Mouse (Mus musculus) CH12.LX (cell line): ENCODE measurements around the gene Cd200r2. TPM values are rescaled to one million over a fixed set of nuclear protein-coding genes. Genes with fewer than 3 reads are reported as not detected.

Source experiments
- DNase-seq: peaks from one replicate; pipeline ENCODE4 v3.0.0-alpha.2; 2013; ENCODE audit errors: extremely low read depth
- H3K27ac ChIP-seq: 2 replicates; pipeline ENCODE4 v1.5.1; 2012; ENCODE audit warnings: low read depth, mild to moderate bottlenecking, control low read depth, moderate library complexity; ENCODE audit not compliant: insufficient read depth
- H3K27me3 ChIP-seq: replicated peaks from 2 replicates; pipeline ENCODE3; 2012; ENCODE audit warnings: inconsistent platforms
- H3K36me3 ChIP-seq, 2 experiments: replicated peaks in 1 of 2; 2 replicates each; pipeline versions ENCODE3 to v1.6.1; 2012; ENCODE audit warnings: inconsistent platforms in 1 of 2, low read length in 1 of 2, mild to moderate bottlenecking in 1 of 2, mixed read lengths in 1 of 2, moderate library complexity in 1 of 2; ENCODE audit not compliant: control insufficient read depth in 1 of 2, insufficient read depth in 1 of 2
- H3K4me1 ChIP-seq, 2 experiments: 2 replicates each; pipeline ENCODE4 v1.6.1; 2012; ENCODE audit warnings: inconsistent platforms in 1 of 2, moderate library complexity in 1 of 2; ENCODE audit not compliant: insufficient read depth in 2 of 2, control insufficient read depth in 1 of 2
- H3K4me2 ChIP-seq: 2 replicates; pipeline ENCODE4 v1.6.1; 2012; ENCODE audit warnings: low read depth, mild to moderate bottlenecking, control low read depth; ENCODE audit not compliant: poor library complexity, insufficient read depth, severe bottlenecking
- H3K4me3 ChIP-seq, 3 experiments: fragments of 150-350 bp in 1 of 3; sonication (generic) in 1 of 3; replicated peaks in 1 of 3; 2 replicates each; pipeline versions ENCODE3 to v1.5.1; 2011 to 2012; ENCODE audit warnings: low read depth in 2 of 3, low read length in 2 of 3, mild to moderate bottlenecking in 2 of 3, moderate library complexity in 2 of 3, control low read depth in 1 of 3, improper control_type of control experiment in 1 of 3, inconsistent platforms in 1 of 3, mixed read lengths in 1 of 3; ENCODE audit not compliant: poor library complexity in 1 of 3
- H3K79me2 ChIP-seq: replicated peaks from 2 replicates; pipeline ENCODE4 v1.6.1; 2012; ENCODE audit warnings: mild to moderate bottlenecking, moderate library complexity; ENCODE audit not compliant: control insufficient read depth, poor library complexity, insufficient read depth, severe bottlenecking; ENCODE audit errors: extremely low read depth
- H3K9ac ChIP-seq: 2 replicates; pipeline ENCODE4 v1.6.1; 2012; ENCODE audit warnings: low read depth, mild to moderate bottlenecking, control low read depth, moderate library complexity; ENCODE audit not compliant: insufficient read depth
- H3K9me3 ChIP-seq: replicated peaks from 2 replicates; pipeline ENCODE3; 2012; ENCODE audit warnings: low read length, inconsistent platforms, mixed read lengths
- BHLHE40 ChIP-seq: IDR thresholded peaks from 2 replicates; pipeline ENCODE4 v1.6.1; 2011; ENCODE audit warnings: mild to moderate bottlenecking, low read depth, low read length, improper control_type of control experiment
- CHD1 ChIP-seq: IDR thresholded peaks from 2 replicates; pipeline ENCODE4 v1.6.1; 2012; ENCODE audit warnings: low read depth, low read length, improper control_type of control experiment, inconsistent platforms
- CHD2 ChIP-seq: IDR thresholded peaks from 2 replicates; pipeline ENCODE4 v1.6.1; 2011; ENCODE audit warnings: low read length, improper control_type of control experiment
- CTCF ChIP-seq, 2 experiments: IDR thresholded peaks in 1 of 2; conservative IDR thresholded peaks in 1 of 2; 2 replicates each; pipeline ENCODE4 v1.5.1; 2011 to 2012; ENCODE audit warnings: low read depth in 2 of 2, low read length in 2 of 2, improper control_type of control experiment in 1 of 2, inconsistent platforms in 1 of 2, mild to moderate bottlenecking in 1 of 2, moderate library complexity in 1 of 2
- E2F4 ChIP-seq: IDR thresholded peaks from 2 replicates; pipeline ENCODE4 v1.6.1; 2011; ENCODE audit warnings: low read depth, low read length, improper control_type of control experiment; ENCODE audit not compliant: insufficient replicate concordance
- ELF1 ChIP-seq: IDR thresholded peaks from 2 replicates; pipeline ENCODE4 v1.6.1; 2014; ENCODE audit warnings: low read depth, mild to moderate bottlenecking, inconsistent platforms, low read length, improper control_type of control experiment
- EP300 ChIP-seq: IDR thresholded peaks from 2 replicates; pipeline ENCODE4 v1.6.1; 2011; ENCODE audit warnings: low read length, improper control_type of control experiment
- ETS1 ChIP-seq: conservative IDR thresholded peaks from 2 replicates; pipeline ENCODE4 v1.6.1; 2012; ENCODE audit warnings: low read depth, mild to moderate bottlenecking, inconsistent platforms, low read length, improper control_type of control experiment, moderate library complexity
- GABPA ChIP-seq: IDR thresholded peaks from 2 replicates; pipeline ENCODE4 v1.6.1; 2012; ENCODE audit warnings: low read depth, low read length, improper control_type of control experiment, inconsistent platforms; ENCODE audit not compliant: insufficient replicate concordance
- HCFC1 ChIP-seq: IDR thresholded peaks from 2 replicates; pipeline ENCODE4 v1.6.1; 2012; ENCODE audit warnings: low read depth, mild to moderate bottlenecking, inconsistent platforms, low read length, improper control_type of control experiment
- IRF4 ChIP-seq: IDR thresholded peaks from 2 replicates; pipeline ENCODE4 v1.6.1; 2014; ENCODE audit warnings: low read depth, mild to moderate bottlenecking, inconsistent platforms, low read length, improper control_type of control experiment
- JUN ChIP-seq: IDR thresholded peaks from 2 replicates; pipeline ENCODE4 v1.6.1; 2011; ENCODE audit warnings: low read depth, mild to moderate bottlenecking, low read length, improper control_type of control experiment, moderate library complexity; ENCODE audit not compliant: insufficient read depth
- JUND ChIP-seq: conservative IDR thresholded peaks from 2 replicates; pipeline ENCODE4 v1.6.1; 2011; ENCODE audit warnings: low read depth, low read length, improper control_type of control experiment
- KAT2A ChIP-seq: IDR thresholded peaks from 2 replicates; pipeline ENCODE4 v1.6.1; 2012; ENCODE audit warnings: low read length, improper control_type of control experiment, inconsistent platforms; ENCODE audit not compliant: insufficient replicate concordance
- MAFK ChIP-seq: IDR thresholded peaks from 2 replicates; pipeline ENCODE4 v1.6.1; 2011; ENCODE audit warnings: low read length, improper control_type of control experiment; ENCODE audit not compliant: insufficient replicate concordance
- MAX ChIP-seq: IDR thresholded peaks from 2 replicates; pipeline ENCODE4 v1.6.1; 2011; ENCODE audit warnings: low read length, improper control_type of control experiment
- MAZ ChIP-seq: IDR thresholded peaks from 2 replicates; pipeline ENCODE4 v1.6.1; 2012; ENCODE audit warnings: low read depth, mild to moderate bottlenecking, inconsistent platforms, low read length, improper control_type of control experiment, moderate library complexity
- MEF2A ChIP-seq: IDR thresholded peaks from 2 replicates; pipeline ENCODE4 v1.6.1; 2014; ENCODE audit warnings: low read depth, mild to moderate bottlenecking, inconsistent platforms, low read length, improper control_type of control experiment, borderline replicate concordance
- MXI1 ChIP-seq: IDR thresholded peaks from 2 replicates; pipeline ENCODE4 v1.6.1; 2011; ENCODE audit warnings: mild to moderate bottlenecking, low read depth, low read length, improper control_type of control experiment
- MYC ChIP-seq: IDR thresholded peaks from 2 replicates; pipeline ENCODE4 v1.6.1; 2011; ENCODE audit warnings: low read depth, mild to moderate bottlenecking, improper control_type of control experiment, low read length
- NELFE ChIP-seq: IDR thresholded peaks from 2 replicates; pipeline ENCODE4 v1.6.1; 2011; ENCODE audit warnings: low read depth, low read length, improper control_type of control experiment
- NRF1 ChIP-seq: IDR thresholded peaks from 2 replicates; pipeline ENCODE4 v1.6.1; 2014; ENCODE audit warnings: low read depth, mild to moderate bottlenecking, inconsistent platforms, low read length, improper control_type of control experiment, moderate library complexity
- PAX5 ChIP-seq: IDR thresholded peaks from 2 replicates; pipeline ENCODE4 v1.6.1; 2012; ENCODE audit warnings: low read length, inconsistent platforms, mixed read lengths
- POLR2A ChIP-seq: IDR thresholded peaks from 2 replicates; pipeline ENCODE4 v1.6.1; 2011; ENCODE audit warnings: low read depth, mild to moderate bottlenecking, improper control_type of control experiment, low read length
- POLR2AphosphoS2 ChIP-seq: IDR thresholded peaks from 2 replicates; pipeline ENCODE4 v1.6.1; 2011; ENCODE audit warnings: low read depth, low read length, improper control_type of control experiment
- RAD21 ChIP-seq: IDR thresholded peaks from 2 replicates; pipeline ENCODE4 v1.6.1; 2011; ENCODE audit warnings: low read depth, mild to moderate bottlenecking, low read length, improper control_type of control experiment, moderate library complexity
- RCOR1 ChIP-seq: conservative IDR thresholded peaks from 2 replicates; pipeline ENCODE4 v1.6.1; 2012; ENCODE audit warnings: low read depth, mild to moderate bottlenecking, inconsistent platforms, low read length, improper control_type of control experiment
- SIN3A ChIP-seq: IDR thresholded peaks from 2 replicates; pipeline ENCODE4 v1.6.1; 2012; ENCODE audit warnings: low read length, improper control_type of control experiment, inconsistent platforms
- SMC3 ChIP-seq: IDR thresholded peaks from 2 replicates; pipeline ENCODE4 v1.6.1; 2011; ENCODE audit warnings: low read depth, low read length, improper control_type of control experiment
- TBP ChIP-seq: conservative IDR thresholded peaks from 2 replicates; pipeline ENCODE4 v1.6.1; 2011; ENCODE audit warnings: low read depth, low read length, improper control_type of control experiment
- TCF12 ChIP-seq: IDR thresholded peaks from 2 replicates; pipeline ENCODE4 v1.6.1; 2014; ENCODE audit warnings: low read depth, mild to moderate bottlenecking, inconsistent platforms, low read length, improper control_type of control experiment
- UBTF ChIP-seq: IDR thresholded peaks from 2 replicates; pipeline ENCODE4 v1.6.1; 2012; ENCODE audit warnings: low read depth, mild to moderate bottlenecking, inconsistent platforms, low read length, improper control_type of control experiment, moderate library complexity
- USF1 ChIP-seq: IDR thresholded peaks from 2 replicates; pipeline ENCODE4 v1.6.1; 2014; ENCODE audit warnings: low read depth, mild to moderate bottlenecking, inconsistent platforms, low read length, improper control_type of control experiment
- USF2 ChIP-seq: conservative IDR thresholded peaks from 2 replicates; pipeline ENCODE4 v1.6.1; 2011; ENCODE audit warnings: low read depth, low read length, improper control_type of control experiment
- ZC3H11A ChIP-seq: IDR thresholded peaks from 2 replicates; pipeline ENCODE4 v1.6.1; 2012; ENCODE audit warnings: low read depth, mild to moderate bottlenecking, inconsistent platforms, low read length, improper control_type of control experiment
- ZKSCAN1 ChIP-seq: IDR thresholded peaks from 2 replicates; pipeline ENCODE4 v1.6.1; 2012; ENCODE audit warnings: low read depth, inconsistent platforms, low read length, improper control_type of control experiment, borderline replicate concordance
- ZMIZ1 ChIP-seq: IDR thresholded peaks from 2 replicates; pipeline ENCODE4 v1.6.1; 2012; ENCODE audit warnings: low read depth, mild to moderate bottlenecking, inconsistent platforms, low read length, improper control_type of control experiment
- ZNF384 ChIP-seq: IDR thresholded peaks from 2 replicates; pipeline ENCODE4 v1.6.1; 2012; ENCODE audit warnings: low read depth, low read length, improper control_type of control experiment, inconsistent platforms
- dilution Hi-C: fragments of 300-500 bp; cut with MboI; formaldehyde crosslinking; loops from 2 replicates; pipeline ENCODE4 v1.14.3; 2020; ENCODE audit warnings: low sequenced_read_pairs; ENCODE audit not compliant: extremely low pct_unique_long_range_greater_than_20kb, extremely low pct_ligation_motif_present
- in situ Hi-C: fragments of 300-500 bp; cut with MboI; formaldehyde crosslinking; loops from 3 replicates; pipeline ENCODE4 v1.14.3; 2019; ENCODE audit warnings: low sequenced_read_pairs, low pct_ligation_motif_present, low pct_unique_long_range_greater_than_20kb, mixed read lengths
- polyA plus RNA-seq: library from polyadenylated mRNA; unstranded; fragments of >175 nt; gene quantifications from 2 replicates; pipeline ENCODE4 v1.2.1, GENCODE M21; 2012; ENCODE audit warnings: low read depth; ENCODE audit not compliant: insufficient read length
- total RNA-seq, 2 experiments: library from RNA; depleted of rRNA; stranded (reverse); fragments of 300-350 nt in 1 of 2; fragments of >200 nt in 1 of 2; gene quantifications; 2 replicates each; pipeline ENCODE4 v1.2.3; 2012 to 2014

Gene Cd200r2
- total and polyA plus RNA-seq, 3 experiments, result 0.66 to 2.2 (median 0.74) TPM

DNA sequence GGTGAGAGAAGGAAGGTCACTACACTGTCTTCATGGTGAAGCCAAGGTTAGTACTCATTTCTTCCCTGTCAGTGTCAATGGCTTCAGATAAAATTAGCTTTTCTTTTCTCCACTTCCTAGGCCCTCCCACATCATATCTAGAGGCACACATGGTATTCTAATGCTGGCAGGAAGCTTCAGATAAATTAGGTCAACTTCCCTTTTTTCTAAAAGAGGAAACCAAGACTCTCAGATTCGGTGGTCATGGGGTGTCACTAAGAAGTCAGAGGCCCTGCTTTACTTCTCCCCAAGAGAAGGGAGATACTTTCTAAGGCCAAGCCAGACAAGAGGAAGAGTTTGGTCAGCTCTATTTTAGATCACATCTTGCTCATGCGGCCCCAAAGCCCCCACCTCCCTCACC lies 95.9 kb downstream of the Cd200r2 start:
- Histone ChIP-seq H3K9ac (peak overlapping the region; percentile 54), H3K36me3 (no peaks in the 10 kb centered on the region), H3K27me3 (no peaks in the 10 kb centered on the region), H3K79me2 (peaks cover 3% of the 10 kb centered on the region; the same call in 1 of the 2 replicates), H3K4me1 (peaks cover 21 to 61% of the 10 kb centered on the region in 2 experiments), H3K4me2 (peak overlapping the region; percentile 52), H3K4me3 (no peak overlapping the region), H3K9me3 (no peaks in the 10 kb centered on the region)
- dilution Hi-C loops, result no loop called here
- DNase-seq, result peak; percentile 97
- in situ Hi-C loops, result loop anchor here (5.0 to 10.0 kb wide), 2 partner anchors 52 to 130 kb away; partner anchors contain the start of gene Ccdc80
- no peak for TF ChIP-seq PAX5
- no peak for TF ChIP-seq ZMIZ1
- no peak; the same call in 1 of the 2 replicates for TF ChIP-seq ZC3H11A
- TF ChIP-seq IRF4, result peak; percentile 94
- TF ChIP-seq CTCF (conservative IDR thresholded peaks at IDR 0.05 in 1 of 2, IDR thresholded peaks at IDR 0.05 in 1 of 2; ENCODE audit: low read depth in 2 of 2, low read length in 2 of 2), result no peak; a peak in 1 of 4 replicates
- peak; percentile 73; the same call in 1 of the 2 replicates for TF ChIP-seq MAFK
- peak; percentile 61 for TF ChIP-seq RCOR1
- no peak for TF ChIP-seq POLR2A
- no peak for TF ChIP-seq UBTF
- no peak for TF ChIP-seq KAT2A
- TF ChIP-seq ZNF384, result peak; percentile 52; the same call in 1 of the 2 replicates
- TF ChIP-seq BHLHE40, result peak; percentile 89
- TF ChIP-seq TCF12, result peak; percentile 91
- TF ChIP-seq MAZ, result peak; percentile 77; the same call in 1 of the 2 replicates
- peak; percentile 81 for TF ChIP-seq SIN3A
- TF ChIP-seq SMC3, result peak; percentile 38
- TF ChIP-seq RAD21, result no peak; the same call in 1 of the 2 replicates
- TF ChIP-seq CHD2, result peak; percentile 88
- TF ChIP-seq JUN, result peak; percentile 94
- no peak for TF ChIP-seq MXI1
- TF ChIP-seq ETS1, result peak; percentile 98
- no peak for TF ChIP-seq ZKSCAN1
- no peak; the same call in 1 of the 2 replicates for TF ChIP-seq USF1
- no peak for TF ChIP-seq NRF1
- TF ChIP-seq EP300, result peak; percentile 97
- TF ChIP-seq E2F4, result 0 out of 2 replicates have a peak, but pooled peaks have one; percentile 45
- TF ChIP-seq NELFE, result no peak; the same call in 1 of the 2 replicates
- no peak for TF ChIP-seq USF2
- TF ChIP-seq MYC, result peak; percentile 84; the same call in 1 of the 2 replicates
- TF ChIP-seq ELF1, result peak; percentile 66
- TF ChIP-seq JUND, result peak; percentile 89
- TF ChIP-seq HCFC1, result 0 out of 2 replicates have a peak, but pooled peaks have one; percentile 39
- no peak for TF ChIP-seq POLR2AphosphoS2
- TF ChIP-seq MAX, result peak; percentile 69; the same call in 1 of the 2 replicates
- TF ChIP-seq TBP, result no peak; the same call in 1 of the 2 replicates
- no peak for TF ChIP-seq CHD1
- no peak for TF ChIP-seq GABPA
- peak; percentile 99 for TF ChIP-seq MEF2A
- TF ChIP-seq, all 38 proteins: peak for 20
- peak overlapping the region; percentile 85 for H3K27ac ChIP-seq
